Mouse (Mus musculus) lung, embryonic 16.5 days (tissue): ENCODE results near the gene Nav2. TPM values are rescaled to one million over a fixed set of nuclear protein-coding genes. Genes with fewer than 3 reads are reported as not detected.

Experiments used
- ATAC-seq: fragments of 200-750 bp; cut with Nextera tagmentation; 2 replicates; pipeline ENCODE4 v1.8.0; 2017; ENCODE audit warnings: low read depth, mild to moderate bottlenecking, moderate library complexity
- H3K27ac ChIP-seq: fragments of 300-500 bp; sonication (generic); 2 replicates; pipeline ENCODE4 v1.5.1; 2014; ENCODE audit warnings: mild to moderate bottlenecking, control low read depth, low read length
- H3K27me3 ChIP-seq: fragments of 300-500 bp; sonication (generic); 2 replicates; pipeline ENCODE4 v1.6.1; 2014; ENCODE audit warnings: low read depth, low read length, mixed read lengths; ENCODE audit not compliant: control insufficient read depth, insufficient read depth
- H3K36me3 ChIP-seq: fragments of 300-500 bp; sonication (generic); 2 replicates; pipeline ENCODE4 v1.6.1; 2014; ENCODE audit warnings: low read length; ENCODE audit not compliant: control insufficient read depth, insufficient read depth
- H3K4me1 ChIP-seq: fragments of 300-500 bp; sonication (generic); replicated peaks from 2 replicates; pipeline ENCODE4 v1.6.1; 2014; ENCODE audit warnings: low read length, mixed read lengths; ENCODE audit not compliant: control insufficient read depth, insufficient read depth
- H3K4me2 ChIP-seq: fragments of 300-500 bp; sonication (generic); 2 replicates; pipeline ENCODE4 v1.6.1; 2014; ENCODE audit warnings: low read depth, low read length, control low read depth
- H3K4me3 ChIP-seq: fragments of 300-500 bp; sonication (generic); 2 replicates; pipeline ENCODE4 v1.5.1; 2014; ENCODE audit warnings: mild to moderate bottlenecking, low read length, control low read depth
- H3K9ac ChIP-seq: fragments of 300-500 bp; sonication (generic); 2 replicates; pipeline ENCODE4 v1.6.1; 2014; ENCODE audit warnings: low read length, control low read depth
- H3K9me3 ChIP-seq: fragments of 300-500 bp; sonication (generic); 2 replicates; pipeline ENCODE4 v1.6.1; 2016; ENCODE audit warnings: low read length; ENCODE audit not compliant: control insufficient read depth
- WGBS: fragments of 180-500 bp; shearing (Covaris S2); extraction: QIAGEN DNeasy Blood & Tissue Kit; methylation state at CpG from one replicate; pipeline ENCODE4 v1.1.7; 2014; 5-methylcytosine and 5-hydroxymethylcytosine counted together
- polyA plus RNA-seq: library from polyadenylated mRNA; unstranded; fragments of >200 nt; fragmentation: Nextera tagmentation; extraction: Ambion mirVana; gene quantifications from 2 replicates; pipeline ENCODE4 v1.2.1, GENCODE M21; 2015

The Nav2 gene
- polyA plus RNA-seq, 1 experiment from 2014 or later: 27.3 TPM

DNA sequence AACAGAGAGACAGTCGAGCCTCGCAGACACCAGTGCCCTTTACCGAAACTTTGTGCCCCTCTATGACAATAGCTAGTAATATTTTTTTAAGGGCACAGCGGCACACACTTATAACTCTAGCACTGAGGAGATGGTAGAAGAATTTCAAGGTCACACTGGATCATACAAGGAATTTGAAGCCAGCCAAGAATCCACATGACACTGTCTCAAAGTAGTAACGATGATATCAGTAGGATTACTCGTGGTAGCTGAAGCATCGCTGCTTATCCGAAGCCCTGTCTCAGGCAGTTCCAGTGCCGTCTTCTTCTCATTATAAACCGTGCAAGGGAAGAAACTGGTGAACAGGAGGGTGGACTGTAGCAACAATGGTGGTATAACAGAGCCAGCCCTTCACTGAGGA lies 177.2 kb downstream of the Nav2 start:
- no peak overlapping the region for H3K4me2 ChIP-seq
- H3K4me1 ChIP-seq: no peaks in the 10 kb centered on the region; the same call in 1 of the 2 replicates
- H3K36me3 ChIP-seq: no peaks in the 10 kb centered on the region
- no peak for ATAC-seq
- no peak overlapping the region for H3K27ac ChIP-seq
- no peaks in the 10 kb centered on the region; the same call in 1 of the 2 replicates for H3K27me3 ChIP-seq
- WGBS: 76% methylated on average over 10 of the region's 10 CpGs
- no peaks in the 10 kb centered on the region for H3K9me3 ChIP-seq
- H3K9ac ChIP-seq: no peak overlapping the region
- no peak overlapping the region for H3K4me3 ChIP-seq

DNA sequence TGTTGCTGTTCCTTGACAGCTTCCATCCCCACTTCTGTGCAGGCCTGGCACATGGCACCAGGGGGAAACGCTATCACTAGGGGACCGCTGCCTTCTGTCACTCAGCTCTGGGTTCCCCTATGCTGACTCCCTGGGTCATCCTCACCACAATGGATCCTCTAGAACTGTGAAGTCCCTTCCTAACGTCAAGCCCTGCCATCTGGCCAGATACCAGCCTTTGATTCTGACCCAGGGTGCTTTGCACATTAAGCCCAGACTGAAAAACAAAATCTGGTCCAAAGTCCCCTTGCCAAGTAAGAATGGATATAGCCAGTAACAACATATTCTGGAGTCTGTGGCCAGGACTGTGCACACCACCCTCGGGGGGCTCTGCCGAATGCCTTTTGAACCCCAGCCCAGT lies 178.6 kb downstream of the Nav2 start:
- ATAC-seq: no peak; the same call in 1 of the 2 replicates
- 65% methylated on average over 5 of the region's 5 CpGs for WGBS

DNA sequence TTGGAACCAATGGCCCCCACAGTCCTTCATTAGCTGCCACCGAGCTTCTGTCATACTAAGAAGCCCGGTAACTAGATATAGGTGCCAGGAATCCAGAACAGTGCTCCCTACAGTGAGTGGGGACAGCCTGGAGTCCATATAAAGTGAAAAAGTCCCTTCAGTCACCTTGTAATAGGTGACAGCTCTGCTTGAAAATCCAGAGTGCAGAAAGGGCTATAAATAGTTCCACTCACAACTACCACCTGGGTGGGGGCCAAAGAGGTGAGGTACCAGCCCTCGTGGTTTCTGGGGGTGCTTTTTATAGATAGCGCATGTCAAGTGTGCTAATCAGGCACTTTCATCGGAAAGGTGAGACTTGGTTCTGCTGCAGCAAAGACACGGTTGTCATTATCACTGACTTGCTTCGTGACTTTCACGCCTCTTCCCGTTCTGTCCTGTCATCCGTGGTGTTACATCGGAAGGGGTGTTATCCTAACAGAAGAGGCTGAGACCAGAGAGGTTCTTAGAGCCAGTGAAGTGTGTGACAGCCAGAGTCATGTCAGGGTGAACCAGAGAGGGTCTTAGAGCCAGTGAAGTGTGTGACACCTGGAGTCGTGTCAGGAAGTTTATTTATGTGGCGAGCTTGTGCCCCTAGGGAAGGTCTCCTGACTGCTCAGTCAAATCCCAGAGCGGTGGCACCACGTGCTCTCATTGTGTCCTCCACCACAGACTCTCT lies 179.8 kb downstream of the Nav2 start:
- Histone ChIP-seq H3K4me2 (no peak overlapping the region), H3K4me1 (no peaks in the 10 kb centered on the region), H3K4me3 (no peak overlapping the region), H3K27me3 (no peaks in the 10 kb centered on the region; the same call in 1 of the 2 replicates), H3K9ac (no peak overlapping the region), H3K36me3 (no peaks in the 10 kb centered on the region), H3K27ac (no peak overlapping the region), H3K9me3 (no peaks in the 10 kb centered on the region)
- no peak for ATAC-seq
- 40% methylated on average over 15 of the region's 15 CpGs for WGBS

More for the DNA sequence above, 178.6 kb downstream of the Nav2 start:
- no peak overlapping the region for H3K4me2 ChIP-seq
- no peaks in the 10 kb centered on the region for H3K9me3 ChIP-seq
- H3K27ac ChIP-seq: no peak overlapping the region
- H3K27me3 ChIP-seq: no peaks in the 10 kb centered on the region; the same call in 1 of the 2 replicates
- no peak overlapping the region for H3K4me3 ChIP-seq
- no peak overlapping the region for H3K9ac ChIP-seq
- no peaks in the 10 kb centered on the region for H3K36me3 ChIP-seq
- H3K4me1 ChIP-seq: no peaks in the 10 kb centered on the region; the same call in 1 of the 2 replicates

DNA sequence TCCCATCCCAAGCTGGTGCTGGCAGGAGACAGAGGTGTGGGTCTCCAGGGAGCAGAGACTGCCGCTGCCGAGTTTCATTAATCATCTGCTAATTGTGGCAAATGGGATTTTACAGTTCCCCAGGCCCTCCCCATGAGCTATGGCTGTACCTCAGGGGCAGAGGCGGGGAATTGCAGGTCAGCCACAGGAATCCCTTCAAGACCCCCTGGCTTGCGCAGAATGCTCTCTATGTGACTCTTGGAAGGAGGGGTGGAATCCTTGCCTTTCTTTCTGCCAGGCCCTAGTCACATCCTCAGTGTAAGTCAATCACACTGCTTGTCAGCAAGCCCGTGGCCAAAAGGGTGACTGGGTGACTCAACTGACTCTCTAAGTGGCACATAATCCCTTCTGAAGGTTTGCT lies 182.9 kb downstream of the Nav2 start:
- Histone ChIP-seq H3K27ac (no peak overlapping the region), H3K9ac (no peak overlapping the region), H3K36me3 (no peaks in the 10 kb centered on the region), H3K4me2 (no peak overlapping the region), H3K9me3 (no peaks in the 10 kb centered on the region), H3K4me3 (no peak overlapping the region), H3K4me1 (no peaks in the 10 kb centered on the region), H3K27me3 (no peaks in the 10 kb centered on the region; the same call in 1 of the 2 replicates)
- WGBS: 37% methylated on average over 5 of the region's 5 CpGs
- ATAC-seq: no peak

DNA sequence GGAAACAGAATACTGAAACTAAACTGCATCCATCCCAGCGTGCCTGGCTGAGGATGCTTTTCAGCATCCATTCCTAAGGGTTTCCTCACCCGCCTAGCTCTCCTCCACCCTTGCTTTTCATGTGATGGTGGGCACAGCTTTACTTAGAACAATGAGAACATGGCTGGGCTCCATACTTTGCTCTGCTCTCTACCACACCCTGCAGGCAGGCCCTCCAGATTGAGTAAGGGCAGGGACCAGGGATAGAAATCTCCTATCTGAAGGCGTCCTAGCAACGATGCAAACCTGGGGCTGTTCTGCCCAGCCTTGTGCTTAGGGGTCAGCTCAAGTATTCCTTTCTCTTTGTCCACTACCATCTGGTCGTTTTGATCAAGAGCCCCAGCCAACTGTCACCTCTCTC lies 183.4 kb downstream of the Nav2 start:
- 55% methylated on average over 5 of the region's 5 CpGs for WGBS
- H3K27me3 ChIP-seq: no peaks in the 10 kb centered on the region; the same call in 1 of the 2 replicates
- no peak overlapping the region for H3K4me3 ChIP-seq
- H3K27ac ChIP-seq: no peak overlapping the region
- ATAC-seq: no peak
- H3K4me2 ChIP-seq: no peak overlapping the region
- H3K4me1 ChIP-seq: no peaks in the 10 kb centered on the region
- H3K9me3 ChIP-seq: no peaks in the 10 kb centered on the region
- H3K9ac ChIP-seq: no peak overlapping the region
- no peaks in the 10 kb centered on the region for H3K36me3 ChIP-seq

DNA sequence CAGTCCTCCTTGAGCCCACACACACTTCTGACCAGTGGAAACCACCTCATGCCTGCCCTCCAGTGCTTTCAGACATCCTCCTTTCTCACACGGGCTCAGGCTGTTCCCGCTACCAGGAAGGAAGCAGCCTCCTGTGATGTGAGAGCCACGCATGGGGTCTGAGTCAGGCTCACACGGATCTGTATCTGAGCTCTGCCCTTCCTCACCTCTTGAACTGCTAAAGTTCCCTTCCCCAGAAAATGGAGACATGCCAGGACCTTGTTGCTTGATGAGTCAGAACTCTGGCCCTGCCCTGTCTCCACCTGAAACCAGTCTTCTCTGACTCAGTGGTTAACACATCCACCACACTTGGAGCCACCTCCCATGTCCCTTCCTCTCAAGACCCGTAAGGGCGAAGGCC lies 185.1 kb downstream of the Nav2 start:
- H3K4me2 ChIP-seq: no peak overlapping the region

DNA sequence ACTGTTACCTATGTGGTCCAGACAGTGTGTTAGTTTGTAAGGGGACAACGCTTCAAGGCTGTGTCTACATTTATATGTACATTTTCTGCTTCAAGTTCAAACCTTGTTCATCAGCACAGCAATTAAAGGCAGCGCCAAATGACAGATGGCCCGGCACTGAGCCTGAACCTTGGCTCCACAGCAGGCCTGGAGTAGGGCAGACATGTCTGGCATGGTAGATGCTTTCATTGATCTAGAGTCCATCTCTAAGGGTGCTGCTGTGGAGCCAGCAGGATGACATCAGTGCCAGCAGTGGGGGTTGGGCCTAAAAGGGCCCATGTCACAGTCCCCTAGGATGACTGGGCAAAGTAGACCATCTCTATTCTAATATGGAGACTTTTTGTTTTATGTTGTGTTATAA lies 186.0 kb downstream of the Nav2 start:
- Histone ChIP-seq H3K9ac (no peak overlapping the region), H3K4me1 (no peaks in the 10 kb centered on the region), H3K9me3 (no peaks in the 10 kb centered on the region), H3K27ac (no peak overlapping the region), H3K4me2 (no peak overlapping the region), H3K4me3 (no peak overlapping the region), H3K27me3 (no peaks in the 10 kb centered on the region), H3K36me3 (no peaks in the 10 kb centered on the region)
- 86% methylated on average over 3 of the region's 3 CpGs for WGBS
- no peak for ATAC-seq

More for the DNA sequence above, 185.1 kb downstream of the Nav2 start:
- no peak for ATAC-seq
- Histone ChIP-seq H3K36me3 (no peaks in the 10 kb centered on the region), H3K27me3 (no peaks in the 10 kb centered on the region), H3K4me1 (no peaks in the 10 kb centered on the region), H3K9me3 (no peaks in the 10 kb centered on the region), H3K4me3 (no peak overlapping the region), H3K9ac (no peak overlapping the region), H3K27ac (no peak overlapping the region)
- 61% methylated on average over 6 of the region's 6 CpGs for WGBS

DNA sequence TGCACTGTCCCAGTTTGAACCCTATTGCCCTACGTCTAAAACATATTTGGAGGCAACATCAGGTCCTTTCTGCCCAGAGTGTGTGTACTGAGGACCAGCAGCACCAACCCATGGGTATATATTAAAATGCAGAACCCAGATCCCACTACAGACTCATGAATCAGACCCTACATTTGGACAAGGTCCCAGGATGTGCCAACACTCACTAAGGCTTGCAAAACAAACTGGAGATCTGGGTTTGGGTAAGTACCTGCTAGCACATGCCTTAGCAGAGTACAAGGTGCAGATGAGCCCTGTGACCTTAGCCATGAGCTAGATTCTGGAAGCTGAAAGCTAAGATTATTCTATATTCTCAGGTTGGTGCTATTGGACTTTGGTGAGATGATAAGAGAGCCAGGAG lies 192.8 kb downstream of the Nav2 start:
- Histone ChIP-seq H3K36me3 (no peaks in the 10 kb centered on the region), H3K27ac (no peak overlapping the region), H3K9me3 (no peaks in the 10 kb centered on the region), H3K4me3 (no peak overlapping the region), H3K4me2 (no peak overlapping the region), H3K27me3 (no peaks in the 10 kb centered on the region), H3K9ac (no peak overlapping the region), H3K4me1 (no peaks in the 10 kb centered on the region)
- ATAC-seq: no peak
- WGBS: 55% methylated on average over 1 of the region's 1 CpGs

DNA sequence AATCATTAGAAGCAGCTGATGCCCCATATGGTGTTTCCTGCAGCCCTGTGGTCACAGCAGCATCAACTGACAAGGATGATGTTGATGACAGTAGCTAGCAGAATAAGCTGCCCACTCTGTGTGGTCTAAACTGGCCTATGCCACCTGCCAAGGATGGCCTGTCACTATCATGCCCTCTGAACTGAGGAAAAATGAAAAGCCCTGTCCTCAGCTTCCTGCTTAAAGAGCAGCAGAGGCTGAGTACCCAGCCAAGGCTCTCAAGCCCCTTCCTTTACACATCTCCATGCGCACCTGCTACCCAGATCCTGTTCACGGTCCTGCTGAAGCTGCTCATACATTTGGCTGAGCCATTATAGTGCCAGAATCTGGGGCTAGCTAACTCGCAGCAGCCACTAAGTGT lies 193.7 kb downstream of the Nav2 start:
- 75% methylated on average over 3 of the region's 3 CpGs for WGBS
- no peak for ATAC-seq
- H3K9ac ChIP-seq: no peak overlapping the region

More for the DNA sequence above, 193.7 kb downstream of the Nav2 start:
- no peak overlapping the region for H3K27ac ChIP-seq
- no peaks in the 10 kb centered on the region for H3K9me3 ChIP-seq
- H3K36me3 ChIP-seq: no peaks in the 10 kb centered on the region
- H3K4me1 ChIP-seq: no peaks in the 10 kb centered on the region
- H3K27me3 ChIP-seq: no peaks in the 10 kb centered on the region
- no peak overlapping the region for H3K4me3 ChIP-seq
- H3K4me2 ChIP-seq: no peak overlapping the region
